Comparison of ENCODE assay signal across 8 mouse cellular contexts in the genomic region with DNA sequence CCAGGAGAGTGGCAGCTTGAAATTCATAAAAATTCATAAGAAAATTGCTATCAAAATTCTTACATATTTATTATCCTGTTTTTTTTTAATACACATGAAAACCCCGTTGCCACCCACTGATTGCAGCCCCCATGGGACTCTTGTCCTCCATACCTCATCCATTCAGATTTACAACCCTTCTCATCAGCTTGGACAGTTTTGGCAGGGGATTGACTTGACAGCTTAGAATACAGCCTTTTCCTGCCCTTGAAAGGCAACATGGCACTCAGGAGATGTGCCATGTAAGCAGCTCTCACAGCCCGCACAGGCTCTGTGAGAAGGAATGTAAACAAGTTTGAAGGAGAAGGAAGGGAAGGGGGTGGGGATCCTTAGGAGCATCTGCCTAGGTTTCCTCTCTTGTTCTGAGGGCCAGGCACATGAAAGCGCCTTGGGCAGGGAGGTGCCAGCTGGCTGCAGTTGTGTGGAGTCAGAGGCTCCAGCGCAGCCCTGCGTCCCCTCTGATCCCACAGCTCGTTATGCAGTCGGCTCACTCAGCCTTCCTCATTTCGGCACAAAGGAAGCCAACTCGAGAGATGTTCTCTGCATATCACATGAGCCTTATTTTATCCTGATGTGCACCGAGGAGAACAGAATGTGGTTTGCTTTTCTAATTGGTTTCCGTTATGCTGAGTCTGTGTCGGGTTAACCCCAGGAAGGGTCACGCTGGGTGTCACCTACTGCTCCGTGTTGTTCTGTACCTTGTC.
DNase-seq lines count a peak whose midpoint lies in the region; ATAC-seq lines count a peak whose summit lies in the region.

No protein-coding gene starts in this region.

- no peaks in the 10 kb centered on the region for H3K27me3 ChIP-seq in forebrain, embryonic 10.5 days (ENCODE audit: poor library complexity, severe bottlenecking)

- peak; percentile 36 for ATAC-seq in activated CD4-positive, CD25-positive, alpha-beta regulatory T cell, adult 4 months

- H3K9me3 ChIP-seq in forebrain, embryonic 10.5 days: no peaks in the 10 kb centered on the region

- peak overlapping the region; percentile 68; the same call in 1 of the 2 replicates for H3K27ac ChIP-seq in forebrain, embryonic 10.5 days
- H3K27ac ChIP-seq in macrophage: peak overlapping the region; percentile 79

- peak; percentile 24 to 28 for DNase-seq in B cell, adult 2 months
- DNase-seq in forebrain, embryonic 10.5 days (ENCODE audit: extremely low spot score, low spot score): no peak
- DNase-seq in heart, postnatal 10 days: peak; percentile 22 to 25
- peak; percentile 51 to 52 for DNase-seq in left cerebral cortex, postnatal 14 days (ENCODE audit: low spot score in 2 of 2)
- peak; percentile 27 for DNase-seq in right cerebral cortex, postnatal 14 days
- DNase-seq in spleen, postnatal 4 days (ENCODE audit: low spot score in 2 of 2): no peak

- H3K36me3 ChIP-seq in forebrain, embryonic 10.5 days (replicated peaks): no peaks in the 10 kb centered on the region
- H3K36me3 ChIP-seq in macrophage (ENCODE audit: inconsistent target): no peaks in the 10 kb centered on the region

- intact Hi-C loops in heart, postnatal 10 days (cut with DNase I): no loop called here
- intact Hi-C loops in left cerebral cortex, postnatal 14 days (cut with DNase I): no loop called here

- 50% methylated on average over 14 of the region's 14 CpGs for WGBS in forebrain, embryonic 10.5 days
- WGBS in macrophage (ENCODE audit: missing documents): 14% methylated on average over 14 of the region's 14 CpGs

- H3K4me3 ChIP-seq in forebrain, embryonic 10.5 days: 0 out of 2 replicates have a peak overlapping the region, but pooled peaks have one; percentile 9
- no peak overlapping the region for H3K4me3 ChIP-seq in macrophage (ENCODE audit: inconsistent target)

- peaks cover 16% of the 10 kb centered on the region for H3K4me1 ChIP-seq in forebrain, embryonic 10.5 days

- H3K79me2 ChIP-seq in macrophage (ENCODE audit: inconsistent target): no peaks in the 10 kb centered on the region

Comparison
In these comparisons a context has a peak if more than half of its experiments do, and no peak if none do; other contexts are left out.
1. DNase-seq: peak in B cell, adult 2 months (2 of 2), heart, postnatal 10 days (2 of 2), left cerebral cortex, postnatal 14 days (2 of 2) and right cerebral cortex, postnatal 14 days (single experiment); none in forebrain, embryonic 10.5 days (single experiment) and spleen, postnatal 4 days (0 of 2).